Mouse (Mus musculus) ES-Bruce4 (cell line): ENCODE measurements at regions not wholly inside any gene's neighbourhood (a gene's known extent, or its start where the extent isn't known, plus 50 kb on each side); places are given as distances from the start of the nearest gene placed in this dataset.
"Not testable (repeated sequence)": the region's sequence is repeated elsewhere in the genome, so short reads cannot be mapped to it uniquely, and the experiment has no call there.

ENCODE experiments used
- H3K27ac ChIP-seq: 2 replicates; pipeline ENCODE4 v1.5.1; 2012; ENCODE audit warnings: low read length, inconsistent platforms; ENCODE audit not compliant: insufficient read depth
- H3K27me3 ChIP-seq: 2 replicates; pipeline ENCODE4 v1.6.1; 2012; ENCODE audit warnings: mild to moderate bottlenecking, low read length, inconsistent platforms; ENCODE audit not compliant: control insufficient read depth, poor library complexity, insufficient read depth, severe bottlenecking
- H3K36me3 ChIP-seq: 2 replicates; pipeline ENCODE4 v1.6.1; 2012; ENCODE audit warnings: inconsistent platforms, mild to moderate bottlenecking, low read length, moderate library complexity; ENCODE audit not compliant: control insufficient read depth, poor library complexity, insufficient read depth, severe bottlenecking
- H3K4me1 ChIP-seq: one replicate; pipeline ENCODE4 v1.8.1; 2011; ENCODE audit warnings: low read length; ENCODE audit not compliant: control insufficient read depth, insufficient read depth
- H3K4me3 ChIP-seq: 2 replicates; pipeline ENCODE4 v1.5.1; 2011; ENCODE audit warnings: low read depth, mild to moderate bottlenecking, low read length
- H3K9ac ChIP-seq: 2 replicates; pipeline ENCODE4 v1.6.1; 2012; ENCODE audit warnings: low read depth, mild to moderate bottlenecking, inconsistent platforms; ENCODE audit not compliant: poor library complexity, severe bottlenecking
- H3K9me3 ChIP-seq: replicated peaks from 2 replicates; pipeline ENCODE4 v1.6.1; 2012; ENCODE audit warnings: mild to moderate bottlenecking, low read length, inconsistent platforms; ENCODE audit not compliant: control insufficient read depth, poor library complexity, insufficient read depth, severe bottlenecking
- CTCF ChIP-seq: IDR thresholded peaks from one replicate; pipeline ENCODE4 v1.8.1; 2011; ENCODE audit warnings: low read depth, low read length
- EP300 ChIP-seq: IDR thresholded peaks from 2 replicates; pipeline ENCODE4 v1.6.1; 2011; ENCODE audit warnings: low read depth, low read length; ENCODE audit not compliant: insufficient read depth
- POLR2A ChIP-seq: IDR thresholded peaks from one replicate; pipeline ENCODE4 v1.8.1; 2011; ENCODE audit warnings: low read length; ENCODE audit not compliant: insufficient read depth

DNA sequence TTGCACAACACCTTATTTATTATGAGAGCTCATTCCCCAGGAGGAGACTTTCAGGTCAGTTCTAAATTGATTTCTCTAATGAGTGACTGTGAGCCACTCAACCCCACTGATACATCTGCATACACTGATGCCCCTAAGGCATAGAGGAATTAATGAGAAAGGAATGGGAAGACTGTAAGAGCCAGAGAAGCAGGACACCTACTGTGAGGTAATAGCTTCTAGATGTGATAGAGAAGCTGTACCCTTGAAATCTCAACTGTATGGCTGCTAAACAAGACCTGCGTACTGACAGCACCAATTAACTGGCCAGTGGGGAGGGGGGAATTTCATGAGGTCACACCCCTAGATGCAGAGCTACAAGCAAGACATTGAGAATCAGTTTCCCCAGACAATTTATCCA, 128.3 kb upstream of the Ranbp3l start:
- Histone ChIP-seq H3K36me3 (no peaks in the 10 kb centered on the region), H3K4me1 (peaks cover 2% of the 10 kb centered on the region), H3K9ac (no peak overlapping the region), H3K4me3 (no peak overlapping the region), H3K27ac (no peak overlapping the region), H3K9me3 (no peaks in the 10 kb centered on the region), H3K27me3 (no peaks in the 10 kb centered on the region)
- TF ChIP-seq CTCF (no peak), EP300 (no peak), POLR2A (no peak)

DNA sequence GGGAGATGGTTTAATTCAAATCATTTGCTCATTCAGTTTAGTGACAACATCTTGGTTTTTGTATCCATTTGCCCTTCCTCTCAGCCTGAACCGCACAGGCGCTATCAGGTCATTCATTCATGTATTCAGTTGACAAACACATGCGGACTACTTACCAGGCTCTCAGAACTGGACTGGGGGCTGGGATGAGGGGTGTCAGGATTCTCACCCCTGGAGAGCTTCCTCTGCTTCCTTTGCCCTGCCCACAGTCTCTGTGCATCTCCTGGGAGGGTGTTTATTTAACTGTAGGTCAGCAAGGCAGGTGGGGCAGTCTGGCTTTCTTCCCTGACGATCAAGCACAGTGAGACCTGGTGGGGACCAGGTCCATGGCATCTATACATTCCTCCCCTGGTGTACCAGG, 123.6 kb upstream of the Slc1a3 start:
- no peak overlapping the region for H3K4me3 ChIP-seq
- no peaks in the 10 kb centered on the region for H3K27me3 ChIP-seq
- no peaks in the 10 kb centered on the region for H3K36me3 ChIP-seq
- H3K9me3 ChIP-seq, result peaks cover 20% of the 10 kb centered on the region
- no peaks in the 10 kb centered on the region for H3K4me1 ChIP-seq
- H3K9ac ChIP-seq, result no peak overlapping the region
- TF ChIP-seq POLR2A, result no peak
- TF ChIP-seq CTCF, result no peak
- no peak for TF ChIP-seq EP300
- no peak overlapping the region for H3K27ac ChIP-seq

DNA sequence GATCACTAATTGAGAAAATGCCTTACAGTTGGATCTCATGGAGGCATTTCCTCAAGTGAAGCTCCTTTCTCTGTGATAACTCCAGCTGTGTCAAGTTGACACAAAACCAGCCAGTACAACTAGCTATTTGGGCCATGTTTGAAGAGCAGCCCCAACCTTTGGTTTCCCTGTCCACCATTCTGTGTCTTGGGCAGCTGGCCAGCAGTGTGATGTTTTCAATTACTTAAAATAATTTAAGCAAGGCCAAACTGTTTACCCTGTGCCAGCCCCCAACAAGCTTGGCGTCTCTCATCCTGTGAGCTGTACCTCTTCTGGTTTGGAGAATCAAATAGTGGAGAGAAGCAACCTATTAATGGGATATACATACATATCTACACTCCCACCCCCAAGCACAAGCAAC, 122.4 kb upstream of the Slc1a3 start:
- H3K4me3 ChIP-seq, result no peak overlapping the region
- H3K27ac ChIP-seq, result 0 out of 2 replicates have a peak overlapping the region, but pooled peaks have one; percentile 95
- TF ChIP-seq EP300 (no peak), POLR2A (no peak), CTCF (no peak)

DNA sequence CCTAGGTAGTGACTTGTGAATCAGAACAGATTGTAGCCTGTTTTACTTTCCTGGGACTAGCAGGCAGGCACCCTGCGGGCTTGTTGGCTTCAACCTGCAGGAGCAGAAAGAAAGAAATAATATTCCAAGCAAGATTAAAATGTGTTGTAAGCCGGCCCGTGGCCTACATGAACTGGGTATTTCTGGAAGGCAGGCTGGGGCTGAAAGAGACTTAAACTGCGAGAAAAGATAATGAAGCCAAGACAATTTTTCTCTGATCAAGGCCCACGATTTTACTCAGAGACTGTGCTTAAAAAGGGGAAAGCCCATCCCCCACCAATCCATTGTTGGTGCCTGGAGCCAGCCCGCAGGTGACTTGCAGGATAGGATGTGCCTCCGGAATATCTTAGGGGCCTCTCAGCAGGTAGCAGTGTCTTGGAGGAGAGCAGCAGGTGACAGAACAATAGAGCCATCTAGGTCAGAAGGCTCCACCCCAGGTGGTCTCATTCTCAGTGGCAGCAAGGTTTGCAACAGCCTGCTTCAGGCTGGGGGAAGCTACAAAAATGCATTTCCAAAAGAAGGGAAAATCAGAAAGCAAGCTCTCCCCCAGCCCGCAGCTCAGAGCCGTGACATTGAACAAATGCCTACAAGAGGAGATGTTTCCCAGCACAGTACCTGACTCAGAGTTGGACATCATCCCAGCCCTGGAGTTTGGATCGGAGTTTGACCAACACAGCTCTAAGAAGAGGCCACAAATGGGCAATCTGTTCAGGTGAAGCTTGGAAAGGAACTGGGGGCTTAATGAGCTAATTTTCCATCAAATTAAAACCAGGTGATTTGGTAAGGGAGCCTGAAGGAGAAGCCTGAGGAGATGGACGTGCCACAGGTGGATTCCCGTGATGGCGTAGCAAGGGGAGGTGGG, 121.4 kb upstream of the Slc1a3 start:
- no peak overlapping the region for H3K4me3 ChIP-seq
- no peaks in the 10 kb centered on the region for H3K27me3 ChIP-seq
- H3K36me3 ChIP-seq, result no peaks in the 10 kb centered on the region
- peaks cover 20% of the 10 kb centered on the region for H3K9me3 ChIP-seq
- H3K4me1 ChIP-seq, result no peaks in the 10 kb centered on the region
- no peak for TF ChIP-seq POLR2A
- TF ChIP-seq CTCF, result no peak
- TF ChIP-seq EP300, result peak; percentile 89; the same call in 1 of the 2 replicates
- peak overlapping the region; percentile 95 for H3K27ac ChIP-seq
- H3K9ac ChIP-seq, result no peak overlapping the region

More for the DNA sequence above, 122.4 kb upstream of the Slc1a3 start:
- Histone ChIP-seq H3K9me3 (peaks cover 20% of the 10 kb centered on the region), H3K4me1 (no peaks in the 10 kb centered on the region), H3K9ac (no peak overlapping the region), H3K27me3 (no peaks in the 10 kb centered on the region), H3K36me3 (no peaks in the 10 kb centered on the region)

DNA sequence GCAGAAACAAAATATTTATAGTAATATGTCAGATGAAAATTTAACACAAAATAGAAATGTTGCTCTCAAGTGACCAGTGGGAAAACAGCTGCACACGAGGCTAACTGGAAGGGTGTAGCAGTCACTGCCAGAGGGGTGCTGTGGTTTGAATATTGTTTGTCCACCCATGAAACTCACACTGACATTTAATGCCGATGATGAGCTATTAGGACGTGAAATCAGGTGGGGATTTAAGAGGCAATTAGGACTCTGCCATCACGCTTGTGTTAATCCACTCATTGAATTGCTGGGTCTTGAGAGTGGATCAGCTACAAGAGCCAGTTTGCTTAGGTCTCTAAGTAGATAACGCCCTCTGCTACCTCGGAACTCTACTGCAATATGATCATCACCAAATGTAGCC, 114.3 kb upstream of the Slc1a3 start:
- H3K27me3 ChIP-seq, result no peaks in the 10 kb centered on the region
- no peaks in the 10 kb centered on the region for H3K4me1 ChIP-seq
- TF ChIP-seq CTCF (no peak), EP300 (no peak), POLR2A (no peak)
- no peaks in the 10 kb centered on the region for H3K36me3 ChIP-seq
- no peak overlapping the region for H3K9ac ChIP-seq
- H3K9me3 ChIP-seq, result peaks cover 20% of the 10 kb centered on the region
- H3K27ac ChIP-seq, result no peak overlapping the region
- no peak overlapping the region for H3K4me3 ChIP-seq

DNA sequence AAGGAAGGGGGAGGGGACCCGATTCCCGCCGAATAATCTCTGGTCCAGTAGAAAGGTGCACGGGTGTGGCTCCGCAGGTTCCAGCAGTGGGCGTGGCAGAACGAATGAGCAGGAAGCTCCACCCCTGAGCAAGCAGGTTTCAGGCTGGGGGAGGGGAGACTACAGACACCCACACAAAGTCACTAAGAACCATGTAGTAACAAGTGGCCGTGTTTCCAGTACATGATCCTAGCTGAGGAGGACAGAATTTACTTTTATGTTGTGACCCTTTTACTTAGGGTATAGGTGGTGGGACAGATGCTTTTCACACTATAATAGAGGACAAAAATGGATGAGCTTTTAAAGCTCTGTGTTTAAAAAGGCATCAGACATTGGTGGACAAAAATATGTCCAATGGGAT, 112.2 kb upstream of the Slc1a3 start:
- peaks cover 23% of the 10 kb centered on the region for H3K9me3 ChIP-seq
- H3K9ac ChIP-seq, H3K4me3 ChIP-seq, H3K27me3 ChIP-seq, H3K4me1 ChIP-seq, H3K36me3 ChIP-seq, H3K27ac ChIP-seq: not testable (repeated sequence)
